Mouse (Mus musculus): ENCODE data around the gene Dnajc7. TPM values are rescaled to one million over a fixed set of nuclear protein-coding genes. Genes with fewer than 3 reads are reported as not detected.
"Not testable (repeated sequence)": the region's sequence is repeated elsewhere in the genome, so short reads cannot be mapped to it uniquely, and the experiment has no call there.

Dnajc7 gene
- total RNA-seq, 2 experiments from 2014 or later = 199 to 207 TPM

- no peak for DNase-seq
- intact Hi-C loops (cut with DNase I) = loop anchor here (5.0 kb wide), 1 partner anchor 45 kb away; no protein-coding TSS in a partner anchor
Measured at GRCm38 (mm10) chr11:100557563-100557962, 62.4 kb downstream of the Dnajc7 start.

GRCm38 (mm10) chr11:100555583-100555982 is 64.4 kb downstream of the Dnajc7 start:
- DNase-seq = peak; percentile 79
- intact Hi-C loops (cut with DNase I) = loop anchor here (1.0 to 5.0 kb wide), 4 partner anchors 43 to 195 kb away; no protein-coding TSS in a partner anchor

GRCm38 (mm10) chr11:100552842-100553241 is 67.1 kb downstream of the Dnajc7 start:
- no peak for DNase-seq
- intact Hi-C loops (cut with DNase I) = no loop called here

- intact Hi-C loops (cut with DNase I) = no loop called here
- DNase-seq = no peak
Measured at GRCm38 (mm10) chr11:100550101-100550500, 69.9 kb downstream of the Dnajc7 start.

- DNase-seq = no peak
- intact Hi-C loops (cut with DNase I) = no loop called here
Measured at GRCm38 (mm10) chr11:100549466-100549865, 70.5 kb downstream of the Dnajc7 start.

GRCm38 (mm10) chr11:100548141-100548540 is 71.8 kb downstream of the Dnajc7 start:
- intact Hi-C loops (cut with DNase I) = no loop called here
- DNase-seq = no peak

GRCm38 (mm10) chr11:100546955-100547354 is 73.0 kb downstream of the Dnajc7 start:
- DNase-seq = no peak
- intact Hi-C loops (cut with DNase I) = no loop called here

GRCm38 (mm10) chr11:100545746-100546085 is 74.3 kb downstream of the Dnajc7 start:
- DNase-seq = no peak
- intact Hi-C loops (cut with DNase I) = no loop called here

- DNase-seq = peak; percentile 92 to 93
- intact Hi-C loops (cut with DNase I) = no loop called here
Measured at GRCm38 (mm10) chr11:100544832-100545745, 74.9 kb downstream of the Dnajc7 start, which contains the start of gene Ttc25. Gene Ttc25, plus strand, starts transcription at chr11:100545607.

- intact Hi-C loops (cut with DNase I) = no loop called here
- no peak for DNase-seq
Measured at GRCm38 (mm10) chr11:100541577-100541976, 78.4 kb downstream of the Dnajc7 start.

GRCm38 (mm10) chr11:100540966-100541365 is 79.0 kb downstream of the Dnajc7 start:
- DNase-seq = no peak
- intact Hi-C loops (cut with DNase I) = no loop called here

- intact Hi-C loops (cut with DNase I) = no loop called here
- no peak for DNase-seq
Measured at GRCm38 (mm10) chr11:100536466-100536865, 83.5 kb downstream of the Dnajc7 start.

- DNase-seq = no peak
- intact Hi-C loops (cut with DNase I) = no loop called here
Measured at GRCm38 (mm10) chr11:100535996-100536395, 84.0 kb downstream of the Dnajc7 start.

GRCm38 (mm10) chr11:100534821-100535220 is 85.1 kb downstream of the Dnajc7 start:
- intact Hi-C loops (cut with DNase I); DNase-seq: not testable (repeated sequence)

GRCm38 (mm10) chr11:100534411-100534810 is 85.6 kb downstream of the Dnajc7 start:
- intact Hi-C loops (cut with DNase I); DNase-seq: not testable (repeated sequence)

GRCm38 (mm10) chr11:100533871-100534270 is 86.1 kb downstream of the Dnajc7 start:
- intact Hi-C loops (cut with DNase I) = no loop called here

More at GRCm38 (mm10) chr11:100533871-100534270, 86.1 kb downstream of the Dnajc7 start:
- no peak for DNase-seq

Other genes with a start within 250 kb of the Dnajc7 start
- 100 to 1,000 TPM; 252 to 286 TPM for gene Jup, start 222.4 kb downstream of the Dnajc7 start, total RNA-seq (2021)
- gene P3h4, start 205.3 kb downstream of the Dnajc7 start, total RNA-seq (2021) = 10 to 100 TPM; 24.4 to 27.3 TPM
- gene Fkbp10, start 204.5 kb downstream of the Dnajc7 start, total RNA-seq (2021) = 10 to 100 TPM; 58.6 to 59.7 TPM
- 10 to 100 TPM; 36.9 to 46.3 TPM for gene Nt5c3b, start 178.4 kb downstream of the Dnajc7 start, total RNA-seq (2021)
- gene Klhl10, start 178.3 kb downstream of the Dnajc7 start, total RNA-seq (2021) = under 1 TPM; 0.57 to 0.97 TPM
- gene Klhl11, start 147.4 kb downstream of the Dnajc7 start, total RNA-seq (2021) = 10 to 100 TPM; 12.9 to 13.9 TPM
- 10 to 100 TPM; 47.8 to 51.1 TPM for gene Acly, start 92.2 kb downstream of the Dnajc7 start, total RNA-seq (2021)
- gene Ttc25, start 74.6 kb downstream of the Dnajc7 start, total RNA-seq (2021) = under 1 TPM; 0.17 to 0.38 TPM
- gene Cnp, start 45.3 kb downstream of the Dnajc7 start, total RNA-seq (2021) = 1 to 10 TPM; 6.1 to 7.1 TPM
- gene Nkiras2, start 924 bp downstream of the Dnajc7 start, total RNA-seq (2021) = 10 to 100 TPM; 53.7 to 63.9 TPM
- gene Zfp385c, start 72.3 kb upstream of the Dnajc7 start, total RNA-seq (2021) = under 1 TPM; 0.30 to 0.65 TPM
- gene Dhx58, start 84.1 kb upstream of the Dnajc7 start, total RNA-seq (2021) = under 1 TPM; 0.42 to 0.50 TPM
- 10 to 100 TPM; 16.1 to 16.6 TPM for gene Kat2a, start 92.3 kb upstream of the Dnajc7 start, total RNA-seq (2021)
- gene Hspb9, start 93.7 kb upstream of the Dnajc7 start, total RNA-seq (2021) = not detected
- 10 to 100 TPM; 85.3 to 97.8 TPM for gene Rab5c, start 118.0 kb upstream of the Dnajc7 start, total RNA-seq (2021)
- not detected for gene Kcnh4, start 139.8 kb upstream of the Dnajc7 start, total RNA-seq (2021)
- gene Hcrt, start 142.8 kb upstream of the Dnajc7 start, total RNA-seq (2021) = not detected
- 10 to 100 TPM; 10.4 to 12.6 TPM for gene Ghdc, start 150.8 kb upstream of the Dnajc7 start, total RNA-seq (2021)
- 10 to 100 TPM; 52.1 to 58.6 TPM for gene Stat5b, start 230.6 kb upstream of the Dnajc7 start, total RNA-seq (2021)
- 10 to 100 TPM; 22.9 to 26.9 TPM for gene Stat5a, start 239.2 kb upstream of the Dnajc7 start, total RNA-seq (2021)

Measured in heart, postnatal 10 days (tissue).